Mouse (Mus musculus): ENCODE data around the gene Fxyd5. TPM values are rescaled to one million over a fixed set of nuclear protein-coding genes. Genes with fewer than 3 reads are reported as not detected.

Gene Fxyd5
- total RNA-seq, 2 experiments from 2014 or later, result 22.6 to 27.8 TPM

GRCm38 (mm10) chr7:31049135-31049845 lies 7.0 kb upstream of the Fxyd5 start:
- DNase-seq (ENCODE audit: low spot score in 2 of 2), result peak in 1 of 2 experiments; percentile 64
- intact Hi-C loops (cut with DNase I), result no loop called here

GRCm38 (mm10) chr7:31041662-31042315 lies 492 bp downstream of the Fxyd5 start:
- DNase-seq (ENCODE audit: low spot score in 2 of 2), result no peak
- intact Hi-C loops (cut with DNase I), result no loop called here

- DNase-seq (ENCODE audit: low spot score in 2 of 2), result no peak
- intact Hi-C loops (cut with DNase I), result no loop called here
These were observed 1.3 kb downstream of the Fxyd5 start for GRCm38 (mm10) chr7:31041023-31041407.

- no peak for DNase-seq (ENCODE audit: low spot score in 2 of 2)
- intact Hi-C loops (cut with DNase I), result no loop called here
These were observed 1.8 kb downstream of the Fxyd5 start for GRCm38 (mm10) chr7:31040281-31041022.

GRCm38 (mm10) chr7:31039011-31039410 lies 3.3 kb downstream of the Fxyd5 start:
- DNase-seq (ENCODE audit: low spot score in 2 of 2), result no peak
- intact Hi-C loops (cut with DNase I), result no loop called here

- intact Hi-C loops (cut with DNase I), result no loop called here
- DNase-seq (ENCODE audit: low spot score in 2 of 2), result no peak
These were observed 4.6 kb downstream of the Fxyd5 start for GRCm38 (mm10) chr7:31037675-31038074.

GRCm38 (mm10) chr7:31036917-31037316 lies 5.4 kb downstream of the Fxyd5 start:
- DNase-seq (ENCODE audit: low spot score in 2 of 2), result no peak
- intact Hi-C loops (cut with DNase I), result no loop called here

GRCm38 (mm10) chr7:31035291-31035690 lies 7.0 kb downstream of the Fxyd5 start:
- intact Hi-C loops (cut with DNase I), result no loop called here
- no peak for DNase-seq (ENCODE audit: low spot score in 2 of 2)

GRCm38 (mm10) chr7:31034789-31035188 lies 7.5 kb downstream of the Fxyd5 start:
- intact Hi-C loops (cut with DNase I), result no loop called here

GRCm38 (mm10) chr7:31033409-31034165 lies 8.7 kb downstream of the Fxyd5 start:
- intact Hi-C loops (cut with DNase I), result no loop called here
- DNase-seq (ENCODE audit: low spot score in 2 of 2), result no peak

More at GRCm38 (mm10) chr7:31034789-31035188, 7.5 kb downstream of the Fxyd5 start:
- no peak for DNase-seq (ENCODE audit: low spot score in 2 of 2)

GRCm38 (mm10) chr7:31031731-31032130 lies 10.6 kb downstream of the Fxyd5 start:
- intact Hi-C loops (cut with DNase I), result no loop called here

GRCm38 (mm10) chr7:31030717-31031116 lies 11.6 kb downstream of the Fxyd5 start:
- intact Hi-C loops (cut with DNase I), result no loop called here

More at GRCm38 (mm10) chr7:31031731-31032130, 10.6 kb downstream of the Fxyd5 start:
- DNase-seq (ENCODE audit: low spot score in 2 of 2), result no peak

GRCm38 (mm10) chr7:31028609-31029008 lies 13.7 kb downstream of the Fxyd5 start:
- intact Hi-C loops (cut with DNase I), result no loop called here
- no peak for DNase-seq (ENCODE audit: low spot score in 2 of 2)

More at GRCm38 (mm10) chr7:31030717-31031116, 11.6 kb downstream of the Fxyd5 start:
- DNase-seq (ENCODE audit: low spot score in 2 of 2), result no peak

- DNase-seq (ENCODE audit: low spot score in 2 of 2), result peak; percentile 82 to 97
- intact Hi-C loops (cut with DNase I), result loop anchor here (2.0 kb wide), 1 partner anchor 61 kb away; the partner anchor contains the start of gene Usf2
These were observed 25.0 kb downstream of the Fxyd5 start for GRCm38 (mm10) chr7:31017104-31017901.

GRCm38 (mm10) chr7:31012971-31013370 lies 29.3 kb downstream of the Fxyd5 start:
- intact Hi-C loops (cut with DNase I), result no loop called here
- no peak for DNase-seq (ENCODE audit: low spot score in 2 of 2)

- intact Hi-C loops (cut with DNase I), result no loop called here
- no peak for DNase-seq (ENCODE audit: low spot score in 2 of 2)
These were observed 33.4 kb downstream of the Fxyd5 start for GRCm38 (mm10) chr7:31008889-31009288.

GRCm38 (mm10) chr7:31008175-31008574 lies 34.1 kb downstream of the Fxyd5 start:
- intact Hi-C loops (cut with DNase I), result no loop called here
- no peak for DNase-seq (ENCODE audit: low spot score in 2 of 2)

GRCm38 (mm10) chr7:31007775-31008174 lies 34.5 kb downstream of the Fxyd5 start:
- no peak for DNase-seq (ENCODE audit: low spot score in 2 of 2)
- intact Hi-C loops (cut with DNase I), result no loop called here

GRCm38 (mm10) chr7:31002650-31003049 lies 39.6 kb downstream of the Fxyd5 start:
- intact Hi-C loops (cut with DNase I), result no loop called here
- DNase-seq (ENCODE audit: low spot score in 2 of 2), result no peak
